In genomic region chr14:74900705-74901369, GRCm38 (mm10) we compare ENCODE assay signal across 18 mouse cellular contexts. TPM values are rescaled to one million over a fixed set of nuclear protein-coding genes. Genes with fewer than 3 reads are reported as not detected.
DNase-seq lines count a peak whose midpoint lies in the region; ATAC-seq and TF ChIP-seq lines count a peak whose summit lies in the region.
"Had no signal": no experiment of that assay in that cellular context is flagged by ENCODE, and none has a peak within 500 bp of the region (broad histone marks: within the 10 kb centered on the region; RNA-seq: fewer than 3 reads in every experiment).

No protein-coding gene starts in this region.

- no peaks in the 10 kb centered on the region for H3K27me3 ChIP-seq in heart, embryonic 15.5 days
- H3K27me3 ChIP-seq: CH12.LX; embryonic facial prominence, embryonic 13.5 days had no signal

- DNase-seq in heart, adult 11 months: no peak
- DNase-seq in left cerebral cortex, postnatal 14 days (ENCODE audit: low spot score in 2 of 2): no peak
- DNase-seq in adrenal gland, adult 2 months: no peak
- DNase-seq in thymus, postnatal 36 days: no peak
- DNase-seq: adrenal gland, postnatal 36 days; cerebellum, adult 2 months; layer of hippocampus, adult 9-11 months; lung, postnatal 14 days; right cerebral cortex, postnatal 4 days had no signal

- peak overlapping the region; percentile 38; the same call in 1 of the 2 replicates for H3K4me2 ChIP-seq in heart, embryonic 15.5 days
- H3K4me2 ChIP-seq: embryonic facial prominence, embryonic 13.5 days had no signal

- H3K27ac ChIP-seq in heart, embryonic 15.5 days: peak overlapping the region; percentile 77
- H3K27ac ChIP-seq in bone marrow, adult 2 months (ENCODE audit: control insufficient read depth, insufficient read depth, low read depth, low read length, poor library complexity): peak overlapping the region; percentile 7; the same call in 1 of the 2 replicates
- H3K27ac ChIP-seq: embryonic facial prominence, embryonic 13.5 days; hindbrain, postnatal 0 days; limb, embryonic 10.5 days had no signal

- H3K4me1 ChIP-seq in heart, embryonic 15.5 days (replicated peaks): peaks cover 44% of the 10 kb centered on the region
- peaks cover 8% of the 10 kb centered on the region for H3K4me1 ChIP-seq in bone marrow, adult 2 months (ENCODE audit: control insufficient read depth, insufficient read depth, low read length)

- intact Hi-C loops in left cerebral cortex, postnatal 14 days (cut with DNase I): no loop called here

- no peak for TF ChIP-seq POLR2A in bone marrow, adult 2 months (IDR thresholded peaks at IDR 0.05; ENCODE audit: borderline replicate concordance, control insufficient read depth, low read depth, low read length)

- ATAC-seq in heart, embryonic 15.5 days (replicated peaks; ENCODE audit: insufficient number of reproducible peaks, insufficient read depth, low FRiP score, low read depth): 0 out of 2 replicates have a peak, but pooled peaks have one; percentile 3
- peak; percentile 52 for ATAC-seq in erythroblast, adult 5-6 weeks (replicated peaks; ENCODE audit: low FRiP score, poor library complexity, severe bottlenecking)
- ATAC-seq in megakaryocyte progenitor cell, adult 5-6 weeks (replicated peaks; ENCODE audit: poor library complexity): peak; percentile 74
- ATAC-seq: hindbrain, postnatal 0 days had no signal

- whole genome bisulfite sequencing in heart, embryonic 15.5 days: 57% methylated on average over 8 of the region's 8 CpGs
- 74% methylated on average over 8 of the region's 8 CpGs for WGBS in bone marrow, adult 2 months

- no peaks in the 10 kb centered on the region for H3K36me3 ChIP-seq in heart, embryonic 15.5 days
- H3K36me3 ChIP-seq: embryonic facial prominence, embryonic 13.5 days; limb, embryonic 10.5 days had no signal

- H3K9ac ChIP-seq in heart, embryonic 15.5 days: no peak overlapping the region
- H3K9ac ChIP-seq: embryonic facial prominence, embryonic 13.5 days had no signal

- H3K4me3 ChIP-seq in heart, embryonic 15.5 days: no peak overlapping the region
- H3K4me3 ChIP-seq in bone marrow, adult 2 months (replicated peaks; ENCODE audit: control insufficient read depth, low read depth, low read length): no peak overlapping the region
- H3K4me3 ChIP-seq: embryonic facial prominence, embryonic 13.5 days; limb, embryonic 10.5 days; myocyte had no signal

- no peaks in the 10 kb centered on the region for H3K9me3 ChIP-seq in heart, embryonic 15.5 days (replicated peaks)
- H3K9me3 ChIP-seq: embryonic facial prominence, embryonic 13.5 days; limb, embryonic 10.5 days had no signal

- no peak for TF ChIP-seq CTCF in bone marrow, adult 2 months (IDR thresholded peaks at IDR 0.05; ENCODE audit: control insufficient read depth, insufficient read depth, low read length)

RNA-seq across cellular contexts. Expression of gene Lrch1, which starts 46.8 kb away (rescaled TPM):
- polyA plus RNA-seq in heart, embryonic 15.5 days (2015; fragmentation: Nextera tagmentation; extraction: Ambion mirVana): 10.9 and 12.6 TPM in 2 replicates
- 7.9 and 9.2 TPM in 2 replicates for polyA plus RNA-seq in bone marrow, adult 2 months (2011; ENCODE audit: insufficient read depth, insufficient read length, low replicate concordance, missing spikeins)
- 6.1 and 6.3 TPM in 2 replicates for total RNA-seq in erythroblast, adult 5-6 weeks (2015; ENCODE audit: low replicate concordance)
- 4.4 and 11.2 TPM in 2 replicates for total RNA-seq in erythroblast, adult 5-6 weeks (2017; ENCODE audit: low replicate concordance)
- 12.1 and 14.3 TPM in 2 replicates for total RNA-seq in megakaryocyte progenitor cell, adult 5-6 weeks (2015)
- total RNA-seq in megakaryocyte progenitor cell, adult 5-6 weeks (2017): 9.3 and 11.3 TPM in 2 replicates
- total RNA-seq in left cerebral cortex, postnatal 14 days (2021): 10 to 100 TPM; 20.7 to 25.4 TPM
- 10 to 100 TPM; 10.8 to 15.0 TPM for total RNA-seq in adrenal gland, adult 2 months (2021)
- polyA plus RNA-seq in adrenal gland, adult 2 months (2012; rRNA removed): 4.7 and 5.3 TPM in 2 replicates

Comparison
In these comparisons a context has a peak if more than half of its experiments do, and no peak if none do; other contexts are left out.
1. ATAC-seq: peak in every context shown above with its lines; median percentile 74 in megakaryocyte progenitor cell, adult 5-6 weeks; 52 in erythroblast, adult 5-6 weeks; 3 in heart, embryonic 15.5 days.